8 mouse cellular contexts compared by ENCODE assay signal in genomic region chr4:48691793-48692437, GRCm38 (mm10). TPM values are rescaled to one million over a fixed set of nuclear protein-coding genes. Genes with fewer than 3 reads are reported as not detected.
A peak's percentile ranks its signal among the peaks of the same experiment; 100 is the strongest.
DNase-seq lines count a peak whose midpoint lies in the region; ATAC-seq and TF ChIP-seq lines count a peak whose summit lies in the region.

No protein-coding gene starts in this region.

- no peaks in the 10 kb centered on the region for H3K36me3 ChIP-seq in spleen, adult 2 months (ENCODE audit: control insufficient read depth, insufficient read depth, low read length)
- no peaks in the 10 kb centered on the region for H3K36me3 ChIP-seq in forebrain, embryonic 15.5 days
- H3K36me3 ChIP-seq in kidney, embryonic 14.5 days (ENCODE audit: control insufficient read depth, insufficient read depth, low read length) = no peaks in the 10 kb centered on the region
- no peaks in the 10 kb centered on the region for H3K36me3 ChIP-seq in lung, postnatal 0 days (ENCODE audit: insufficient read depth, low read length)

- no peak overlapping the region for H3K4me2 ChIP-seq in forebrain, embryonic 15.5 days (replicated peaks)
- no peak overlapping the region for H3K4me2 ChIP-seq in kidney, embryonic 14.5 days (replicated peaks; ENCODE audit: low read depth, low read length)
- no peak overlapping the region for H3K4me2 ChIP-seq in lung, postnatal 0 days (replicated peaks; ENCODE audit: low read depth, low read length)

- TF ChIP-seq POLR2A in spleen, adult 2 months (IDR thresholded peaks at IDR 0.05; ENCODE audit: low read depth, low read length) = no peak

- peak; percentile 74 for ATAC-seq in forebrain, embryonic 15.5 days (replicated peaks)
- peak; percentile 68 for ATAC-seq in kidney, embryonic 14.5 days (ENCODE audit: low FRiP score, low TSS enrichment)
- ATAC-seq in lung, postnatal 0 days = no peak

- no peak overlapping the region for H3K9ac ChIP-seq in forebrain, embryonic 15.5 days (replicated peaks)
- H3K9ac ChIP-seq in kidney, embryonic 14.5 days (ENCODE audit: low read depth, low read length) = no peak overlapping the region
- no peak overlapping the region for H3K9ac ChIP-seq in lung, postnatal 0 days (replicated peaks; ENCODE audit: low read depth)

- no peak for DNase-seq in spleen, adult 2 months (ENCODE audit: low read depth in 1 of 2, low spot score in 2 of 2)
- DNase-seq in spleen, adult 18-20 months = no peak
- DNase-seq in cerebellum, adult 11 months = peak; percentile 24
- peak; percentile 55 for DNase-seq in lung, postnatal 0 days (ENCODE audit: low spot score)
- DNase-seq in right cerebral cortex, adult 2 months (ENCODE audit: low spot score in 2 of 2) = peak; percentile 72 to 74
- no peak for DNase-seq in spleen, postnatal 4 days (ENCODE audit: low spot score in 2 of 2)

- WGBS in spleen, adult 2 months = 49% methylated on average over 7 of the region's 7 CpGs
- 29% methylated on average over 7 of the region's 7 CpGs for WGBS in forebrain, embryonic 15.5 days
- WGBS in kidney, embryonic 14.5 days = 49% methylated on average over 7 of the region's 7 CpGs
- WGBS in lung, postnatal 0 days = 40% methylated on average over 7 of the region's 7 CpGs

- H3K27ac ChIP-seq in spleen, adult 2 months (ENCODE audit: insufficient read depth, low read length) = no peak overlapping the region
- H3K27ac ChIP-seq in forebrain, embryonic 15.5 days (replicated peaks) = peak overlapping the region; percentile 63
- no peak overlapping the region for H3K27ac ChIP-seq in kidney, embryonic 14.5 days (ENCODE audit: low read depth, low read length)
- H3K27ac ChIP-seq in lung, postnatal 0 days (ENCODE audit: low read length) = no peak overlapping the region

- H3K4me1 ChIP-seq in spleen, adult 2 months (ENCODE audit: control insufficient read depth, insufficient read depth, insufficient read length) = no peaks in the 10 kb centered on the region
- H3K4me1 ChIP-seq in forebrain, embryonic 15.5 days = peaks cover 13% of the 10 kb centered on the region
- H3K4me1 ChIP-seq in kidney, embryonic 14.5 days (ENCODE audit: control insufficient read depth, insufficient read depth, low read length) = peaks cover 4% of the 10 kb centered on the region; the same call in 1 of the 2 replicates
- no peaks in the 10 kb centered on the region for H3K4me1 ChIP-seq in lung, postnatal 0 days (ENCODE audit: insufficient read depth, low read depth, low read length)

- TF ChIP-seq CTCF in spleen, adult 2 months (IDR thresholded peaks at IDR 0.05; ENCODE audit: extremely low read depth, insufficient read depth, insufficient read length, insufficient replicate concordance) = peak; percentile 5; the same call in 1 of the 2 replicates
- TF ChIP-seq CTCF in lung, postnatal 0 days (IDR thresholded peaks at IDR 0.05) = peak; percentile 89

- no peaks in the 10 kb centered on the region for H3K27me3 ChIP-seq in spleen, adult 2 months (ENCODE audit: control insufficient read depth, insufficient read depth, low read length)
- H3K27me3 ChIP-seq in forebrain, embryonic 15.5 days = no peaks in the 10 kb centered on the region
- H3K27me3 ChIP-seq in kidney, embryonic 14.5 days (ENCODE audit: control insufficient read depth, insufficient read depth, low read length) = no peaks in the 10 kb centered on the region
- no peaks in the 10 kb centered on the region for H3K27me3 ChIP-seq in lung, postnatal 0 days (replicated peaks; ENCODE audit: insufficient read depth, low read length)

- no peak for TF ChIP-seq EP300 in lung, postnatal 0 days (IDR thresholded peaks at IDR 0.05)

- H3K4me3 ChIP-seq in spleen, adult 2 months (ENCODE audit: extremely low read depth, insufficient read depth, insufficient read length) = no peak overlapping the region
- H3K4me3 ChIP-seq in forebrain, embryonic 15.5 days = no peak overlapping the region
- H3K4me3 ChIP-seq in kidney, embryonic 14.5 days (ENCODE audit: low read length) = no peak overlapping the region
- no peak overlapping the region for H3K4me3 ChIP-seq in lung, postnatal 0 days (ENCODE audit: low read depth, low read length)

- H3K9me3 ChIP-seq in forebrain, embryonic 15.5 days = no peaks in the 10 kb centered on the region
- no peaks in the 10 kb centered on the region for H3K9me3 ChIP-seq in kidney, embryonic 14.5 days (ENCODE audit: control insufficient read depth, low read length)
- no peaks in the 10 kb centered on the region for H3K9me3 ChIP-seq in lung, postnatal 0 days (ENCODE audit: low read length)

RNA-seq across cellular contexts. Expression of gene Cavin4, which starts 28.6 kb away (rescaled TPM):
- polyA plus RNA-seq in spleen, adult 2 months (2012; rRNA removed) = not detected in 2 replicates
- 1.6 TPM in 2 replicates for polyA plus RNA-seq in forebrain, embryonic 15.5 days (2015; fragmentation: Nextera tagmentation; extraction: Ambion mirVana)
- 0.60 and 1.2 TPM in 2 replicates for polyA plus RNA-seq in kidney, embryonic 14.5 days (2014; fragmentation: Nextera tagmentation; extraction: Ambion mirVana)
- polyA plus RNA-seq in lung, postnatal 0 days (2015; fragmentation: Nextera tagmentation; extraction: Ambion mirVana) = 0.55 and 0.93 TPM in 2 replicates

Comparison
In these comparisons a context has a peak if more than half of its experiments do, and no peak if none do; other contexts are left out.
1. DNase-seq: peak in cerebellum, adult 11 months (single experiment), lung, postnatal 0 days (single experiment) and right cerebral cortex, adult 2 months (2 of 2); none in spleen, adult 2 months (0 of 2), spleen, adult 18-20 months (0 of 2) and spleen, postnatal 4 days (0 of 2).